Mouse (Mus musculus) adrenal gland, postnatal 36 days (tissue): ENCODE measurements at regions not wholly inside any gene's neighbourhood (a gene's known extent, or its start where the extent isn't known, plus 50 kb on each side); places are given as distances from the start of the nearest gene placed in this dataset.

ENCODE experiments used
- DNase-seq, 2 experiments: peaks; one replicate each; pipeline ENCODE4 v3.0.0; 2021; ENCODE audit warnings: mixed read lengths in 1 of 2

- DNase-seq, result no peak
Measured at GRCm38 (mm10) chr3:101749841-101750240, 98.9 kb downstream of the Mab21l3 start.

GRCm38 (mm10) chr3:101749031-101749632 lies 99.6 kb downstream of the Mab21l3 start:
- DNase-seq, result no peak

DNA sequence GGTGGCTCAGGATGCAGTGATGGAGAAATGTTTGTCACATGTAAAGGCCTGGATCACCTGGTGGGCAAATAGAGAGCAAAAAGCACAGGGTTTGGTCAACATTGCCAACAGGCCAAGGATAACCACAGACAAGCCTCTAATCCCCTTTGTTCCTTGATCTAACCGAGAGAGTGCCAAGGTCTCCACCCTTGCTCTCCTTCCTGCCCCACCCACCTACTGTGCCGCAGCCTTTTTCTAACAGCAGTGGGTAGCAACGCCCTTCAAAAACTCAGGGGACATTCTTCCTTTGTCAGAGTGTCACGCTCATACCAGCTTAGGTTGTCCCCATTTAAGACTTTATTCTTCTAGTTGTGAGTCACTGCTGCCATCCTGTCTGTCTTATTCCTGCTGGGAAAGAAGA lies 100.6 kb downstream of the Mab21l3 start:
- DNase-seq, result no peak

DNA sequence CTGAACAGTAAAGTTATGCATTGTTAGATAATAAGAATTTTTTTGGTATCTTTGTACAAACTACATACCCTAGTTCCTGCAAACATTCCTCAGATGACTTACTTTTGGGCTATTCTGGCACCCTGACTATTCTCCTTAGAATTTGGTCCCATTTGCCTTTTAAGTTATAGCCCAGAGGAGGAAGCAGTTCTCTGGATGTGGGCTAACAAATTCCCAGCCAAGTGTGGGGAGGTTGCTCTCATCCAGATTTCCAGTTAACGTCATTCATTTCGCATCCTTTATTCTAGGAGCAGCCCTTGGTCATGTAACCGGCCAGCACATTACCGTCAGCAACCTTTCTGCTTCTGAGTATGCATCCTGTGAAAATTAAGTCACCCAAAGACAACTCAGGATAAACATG lies 107.9 kb downstream of the Mab21l3 start:
- DNase-seq, result no peak

DNA sequence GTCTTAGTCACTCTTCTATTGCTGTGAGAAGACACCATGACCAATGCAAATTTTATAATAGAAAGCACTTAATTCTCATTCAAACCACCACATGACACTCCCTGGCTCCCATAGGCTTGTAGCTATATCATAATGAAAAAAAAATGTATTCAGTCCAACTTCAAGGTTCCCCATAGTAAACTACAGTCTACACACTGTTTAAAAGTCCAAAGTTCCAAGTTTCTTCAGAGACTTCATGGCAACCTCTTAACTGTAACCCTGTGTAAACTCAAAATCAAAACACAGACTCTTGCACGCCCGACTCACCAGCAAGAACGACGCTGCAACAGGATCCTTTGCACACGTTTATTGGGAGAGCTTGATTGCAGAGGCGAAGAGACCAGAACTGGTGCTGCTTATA lies 111.6 kb downstream of the Mab21l3 start:
- DNase-seq, result no peak

DNA sequence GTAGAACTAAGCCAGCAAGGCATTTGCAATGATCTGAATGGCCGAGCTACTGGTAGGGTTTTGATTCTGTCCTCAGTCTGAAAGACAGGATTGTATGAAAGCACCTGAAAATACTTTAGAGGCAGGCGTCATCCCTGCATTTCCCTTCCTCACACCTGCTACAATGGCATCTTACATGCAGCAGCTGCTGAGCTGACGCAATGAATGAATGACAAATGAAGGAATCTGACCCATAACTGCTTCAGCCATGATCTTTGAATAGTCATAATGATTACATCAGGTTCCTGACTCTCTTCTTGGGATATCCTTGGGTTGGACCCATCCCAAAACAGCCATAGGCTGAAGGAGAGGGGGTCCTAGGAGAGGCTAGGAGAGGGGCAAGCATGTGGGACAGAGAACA lies 119.7 kb downstream of the Mab21l3 start:
- no peak for DNase-seq

DNA sequence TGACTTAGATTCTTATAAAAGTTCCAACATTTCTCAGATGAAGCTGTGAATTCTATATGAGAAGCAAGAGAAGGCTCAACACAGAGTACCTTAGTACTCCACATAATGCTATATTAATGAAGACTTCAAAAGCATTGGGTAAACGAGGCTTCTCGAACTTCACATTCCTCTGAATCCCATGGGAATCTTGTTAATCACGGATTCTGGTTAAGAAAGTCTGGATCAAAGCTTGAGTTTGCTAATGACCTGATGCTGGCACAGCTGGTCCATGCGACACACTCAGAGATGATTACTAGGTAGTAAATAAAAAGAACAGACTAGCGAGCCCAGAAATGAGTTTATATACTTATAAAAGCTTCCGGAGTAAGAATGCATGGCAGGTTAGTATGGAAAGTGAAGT lies 118.4 kb upstream of the Atp1a1 start:
- DNase-seq, result no peak

- no peak for DNase-seq
Measured at GRCm38 (mm10) chr3:101722001-101722400, 117.5 kb upstream of the Atp1a1 start.

DNA sequence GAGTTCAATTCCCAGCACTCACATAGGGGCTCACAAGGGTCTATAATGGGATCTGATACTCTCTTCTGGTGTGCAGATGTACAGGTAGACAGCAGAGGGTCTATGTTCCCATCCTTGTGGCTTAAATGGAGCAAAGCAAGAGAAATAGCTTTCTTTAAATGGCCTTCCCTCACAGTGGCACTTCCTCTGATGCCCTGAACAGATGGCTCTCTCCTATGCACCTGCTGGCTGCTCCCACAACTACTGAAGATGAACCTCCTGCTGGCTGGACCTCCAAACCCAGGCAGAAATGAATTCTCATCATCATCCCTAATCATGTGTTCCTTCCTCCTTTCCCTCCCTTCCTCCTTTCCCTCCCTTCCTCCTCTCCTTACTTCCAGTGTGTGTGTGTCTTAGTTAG lies 110.9 kb upstream of the Atp1a1 start:
- DNase-seq, result no peak

- DNase-seq, result no peak
Measured at GRCm38 (mm10) chr3:101714810-101715209, 110.3 kb upstream of the Atp1a1 start.

- DNase-seq, result no peak
Measured at GRCm38 (mm10) chr3:101713669-101714068, 109.2 kb upstream of the Atp1a1 start.

DNA sequence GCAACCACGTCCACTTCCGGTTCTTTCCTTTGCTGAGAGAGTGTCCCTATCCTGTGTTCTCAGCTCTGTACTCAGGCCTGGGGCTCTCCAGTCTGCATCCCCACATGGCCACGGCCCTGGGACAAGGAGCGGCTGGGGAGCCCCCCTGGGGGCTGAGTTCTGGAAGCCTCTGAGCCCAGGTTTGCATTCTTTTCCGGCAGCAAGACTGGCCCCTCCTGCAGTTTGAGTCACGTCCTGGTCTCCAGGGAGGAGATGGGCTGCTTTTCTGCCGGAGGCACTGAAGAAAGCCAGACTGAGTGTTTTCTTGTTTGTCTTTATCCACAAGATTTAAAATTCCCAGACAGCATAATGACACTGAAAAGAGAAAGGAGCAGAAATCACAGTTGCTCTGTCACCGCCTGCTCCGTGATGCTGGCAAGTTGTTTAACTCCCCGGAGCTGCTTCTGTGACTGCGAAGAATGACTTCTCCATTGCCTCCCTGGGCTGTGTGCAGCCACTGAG lies 108.7 kb upstream of the Atp1a1 start:
- no peak for DNase-seq

DNA sequence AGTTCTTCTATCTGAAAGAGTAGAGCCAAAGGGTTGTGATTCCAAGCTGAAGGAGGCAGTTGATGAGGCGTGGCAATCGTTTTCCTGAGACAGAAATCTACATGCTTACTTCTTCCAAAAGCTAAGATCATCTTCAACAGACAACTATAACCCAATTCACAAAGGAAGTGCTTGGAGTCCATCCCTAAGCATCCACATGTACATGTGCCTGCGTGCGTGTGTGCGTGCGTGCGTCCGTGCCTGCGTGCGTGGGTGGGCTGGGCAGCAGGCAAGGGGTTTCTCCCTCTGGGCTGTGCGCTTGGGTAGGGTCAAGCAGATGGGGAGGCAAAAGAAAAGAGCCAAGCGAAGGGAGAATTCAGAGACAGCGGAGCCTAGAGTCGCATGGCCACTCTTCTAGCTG lies 108.2 kb upstream of the Atp1a1 start:
- DNase-seq, result no peak

- DNase-seq, result no peak
Measured at GRCm38 (mm10) chr3:101711594-101712171, 107.2 kb upstream of the Atp1a1 start.

DNA sequence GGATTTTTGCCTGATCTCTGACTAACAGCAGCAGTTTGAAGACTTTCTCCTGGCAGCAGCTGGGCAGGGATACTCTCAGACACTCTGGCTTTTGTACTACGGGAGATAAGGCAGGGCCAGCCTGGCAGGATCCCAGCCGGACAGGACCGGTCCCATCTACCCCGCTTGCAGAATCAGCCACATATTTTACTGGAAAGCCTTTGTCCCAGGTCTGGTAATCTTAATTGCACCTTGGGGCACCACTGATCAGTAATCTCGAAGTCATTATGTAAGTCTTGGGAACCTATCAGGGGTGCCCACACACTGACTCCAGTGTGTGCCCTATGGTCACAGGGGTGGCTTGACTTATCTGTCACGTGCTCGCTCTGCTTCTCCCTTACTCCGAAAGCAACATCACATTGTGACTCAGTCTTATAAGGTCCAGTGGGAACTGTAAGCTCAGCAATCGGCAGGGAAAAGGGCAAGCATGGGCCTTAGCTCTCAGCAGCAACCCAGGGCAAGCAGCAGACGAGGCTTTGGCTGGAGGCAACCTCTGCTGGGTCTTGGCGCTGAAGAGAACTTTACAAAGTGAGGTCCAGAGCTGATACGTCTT lies 105.0 kb upstream of the Atp1a1 start:
- peak; percentile 72 to 78 for DNase-seq

- DNase-seq, result no peak
Measured at GRCm38 (mm10) chr3:101708821-101709220, 104.3 kb upstream of the Atp1a1 start.

- DNase-seq, result peak; percentile 78 to 80
Measured at GRCm38 (mm10) chr3:101704919-101705318, 100.4 kb upstream of the Atp1a1 start.

- peak in 1 of 2 experiments; percentile 28 for DNase-seq
Measured at GRCm38 (mm10) chr3:101704326-101704725, 99.8 kb upstream of the Atp1a1 start.

DNA sequence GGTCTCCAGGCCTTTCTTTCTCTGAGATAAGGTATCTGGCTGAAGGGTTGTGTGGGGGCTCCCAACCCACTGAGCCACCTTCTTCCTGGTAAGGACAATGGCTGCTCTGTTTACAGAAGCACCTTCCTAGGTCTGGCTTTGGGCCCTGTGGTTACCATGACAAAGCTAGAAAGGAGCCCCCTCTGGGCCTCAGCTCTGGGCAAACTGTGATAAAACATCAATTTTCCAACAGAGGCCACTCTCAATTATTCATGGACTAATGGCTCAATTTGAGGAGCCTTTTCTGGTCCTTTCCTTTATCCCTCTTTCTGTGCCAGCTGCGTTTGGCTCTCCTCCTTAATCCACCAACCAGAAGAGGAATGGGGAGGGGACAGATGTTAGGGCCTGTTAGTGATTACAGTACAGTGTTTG lies 97.3 kb upstream of the Atp1a1 start:
- no peak for DNase-seq

GRCm38 (mm10) chr3:101700974-101701610 lies 96.6 kb upstream of the Atp1a1 start:
- DNase-seq, result peak; percentile 71

DNA sequence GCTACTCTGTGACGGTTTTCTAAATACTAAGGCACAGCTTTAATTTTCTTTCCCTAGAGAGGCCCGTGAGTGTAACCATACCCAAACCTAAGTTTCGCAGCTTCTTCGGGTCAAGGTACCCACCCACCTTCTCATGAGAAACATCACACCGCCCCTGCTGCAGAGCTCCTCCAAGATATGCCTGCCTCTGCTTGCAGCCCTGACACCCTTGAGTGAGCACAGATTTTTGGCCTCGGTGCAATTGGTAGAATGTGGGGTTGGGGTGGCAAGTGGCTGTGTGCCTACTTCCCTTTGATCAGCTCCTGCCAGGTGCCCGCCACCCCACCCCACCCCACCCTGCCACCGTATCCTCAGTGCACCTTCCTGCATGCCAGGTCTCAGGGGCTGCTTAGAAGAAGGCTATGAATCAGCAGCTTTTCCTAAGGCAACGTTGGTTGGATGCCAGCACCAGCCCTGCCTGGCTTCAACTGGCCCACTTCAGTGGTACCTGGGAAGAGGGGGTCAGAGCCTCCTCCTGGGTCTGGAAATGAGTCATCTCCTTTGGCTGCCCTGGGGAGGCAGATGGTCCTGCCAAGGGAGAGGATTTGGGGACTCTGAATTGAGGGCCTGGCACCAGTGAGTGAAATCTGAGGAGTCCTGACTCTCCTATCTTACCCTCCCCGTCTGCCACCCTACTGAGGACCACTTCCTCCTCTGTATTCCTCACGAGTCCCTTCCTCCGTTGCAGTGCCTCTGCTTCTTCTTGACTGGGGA lies 95.6 kb upstream of the Atp1a1 start:
- peak; percentile 55 to 56 for DNase-seq

- DNase-seq, result no peak
Measured at GRCm38 (mm10) chr3:101696832-101697231, 92.3 kb upstream of the Atp1a1 start.

GRCm38 (mm10) chr3:101694311-101694710 lies 89.8 kb upstream of the Atp1a1 start:
- DNase-seq, result no peak
